Mouse (Mus musculus): ENCODE measurements around the gene Pwwp2a.

DNA sequence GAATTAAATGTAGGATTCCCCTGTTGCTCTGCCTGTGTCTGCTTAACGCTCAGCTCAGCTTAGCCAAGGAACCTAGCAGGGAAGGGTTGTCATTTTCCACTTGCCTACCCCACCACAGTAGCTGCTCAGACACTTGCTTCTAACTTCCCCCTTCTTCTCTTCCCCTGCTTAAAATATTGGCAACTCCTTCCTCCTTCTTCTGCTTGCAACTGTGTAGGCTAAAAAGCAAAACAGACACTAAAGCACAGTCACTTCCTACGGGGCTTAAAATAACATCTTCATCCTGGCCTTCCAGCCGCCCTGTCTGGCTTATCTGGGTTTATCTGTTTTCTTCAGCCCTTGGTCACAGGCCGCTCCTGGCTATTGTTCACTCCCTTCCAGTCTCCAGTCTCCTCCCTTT is 49.2 kb upstream of the Pwwp2a start:
- TF ChIP-seq GATA1 (IDR thresholded peaks at IDR 0.05; ENCODE audit: borderline replicate concordance, low read length) = no peak
- TF ChIP-seq FLI1 (IDR thresholded peaks at IDR 0.05; ENCODE audit: low read length) = no peak

All from megakaryocyte, embryonic 14.5 days (primary cell).